10 mouse cellular contexts compared by ENCODE assay signal in genomic region chr4:134250930-134251240, GRCm38 (mm10). TPM values are rescaled to one million over a fixed set of nuclear protein-coding genes. Genes with fewer than 3 reads are reported as not detected.
DNase-seq lines count a peak whose midpoint lies in the region; ATAC-seq and TF ChIP-seq lines count a peak whose summit lies in the region.
"Had no signal": no experiment of that assay in that cellular context is flagged by ENCODE, and none has a peak within 500 bp of the region (broad histone marks: within the 10 kb centered on the region; RNA-seq: fewer than 3 reads in every experiment).

No protein-coding gene starts in this region.

- H3K4me3 ChIP-seq in heart, embryonic 12.5 days, result peak overlapping the region; percentile 54
- peak overlapping the region; percentile 78 for H3K4me3 ChIP-seq in E14TG2a.4 (replicated peaks; ENCODE audit: low read length)
- H3K4me3 ChIP-seq in forebrain, embryonic 13.5 days, result peak overlapping the region; percentile 47
- peak overlapping the region; percentile 52 for H3K4me3 ChIP-seq in liver, embryonic 13.5 days (replicated peaks)

- H3K4me1 ChIP-seq in heart, embryonic 12.5 days (replicated peaks), result peaks cover 62% of the 10 kb centered on the region
- H3K4me1 ChIP-seq in E14TG2a.4 (replicated peaks; ENCODE audit: low read depth, low read length), result peaks cover 89% of the 10 kb centered on the region
- H3K4me1 ChIP-seq in forebrain, embryonic 13.5 days, result peaks cover 55% of the 10 kb centered on the region
- peaks cover 58% of the 10 kb centered on the region for H3K4me1 ChIP-seq in liver, embryonic 13.5 days (replicated peaks)

- H3K9ac ChIP-seq in heart, embryonic 12.5 days, result peak overlapping the region; percentile 74
- H3K9ac ChIP-seq in forebrain, embryonic 13.5 days, result peak overlapping the region; percentile 60; the same call in 1 of the 2 replicates
- H3K9ac ChIP-seq in liver, embryonic 13.5 days, result no peak overlapping the region

- DNase-seq in heart, adult 9 months (ENCODE audit: low spot score in 2 of 2), result no peak
- DNase-seq in liver, embryonic 13.5 days, result no peak
- no peak for DNase-seq in ovary, adult 18-20 months (ENCODE audit: low spot score)
- DNase-seq in ovary, postnatal 36 days (ENCODE audit: low spot score), result no peak
- DNase-seq in adrenal gland, postnatal 10 days, result no peak

- H3K27ac ChIP-seq in heart, embryonic 12.5 days (ENCODE audit: poor library complexity, severe bottlenecking), result no peak overlapping the region
- H3K27ac ChIP-seq in forebrain, embryonic 13.5 days, result no peak overlapping the region
- H3K27ac ChIP-seq in liver, embryonic 13.5 days, result no peak overlapping the region

- TF ChIP-seq CTCF in E14TG2a.4 (conservative IDR thresholded peaks at IDR 0.05; ENCODE audit: low read length), result no peak

- 18% methylated on average over 10 of the region's 10 CpGs for WGBS in heart, embryonic 12.5 days
- 7% methylated on average over 10 of the region's 10 CpGs for WGBS in forebrain, embryonic 13.5 days
- 17% methylated on average over 10 of the region's 10 CpGs for WGBS in liver, embryonic 13.5 days (ENCODE audit: insufficient replicate concordance)

- no peaks in the 10 kb centered on the region for H3K9me3 ChIP-seq in heart, embryonic 12.5 days (replicated peaks)
- H3K9me3 ChIP-seq in E14TG2a.4 (ENCODE audit: low read length), result no peaks in the 10 kb centered on the region
- H3K9me3 ChIP-seq in forebrain, embryonic 13.5 days (replicated peaks), result no peaks in the 10 kb centered on the region
- H3K9me3 ChIP-seq in liver, embryonic 13.5 days (replicated peaks), result no peaks in the 10 kb centered on the region

- H3K27me3 ChIP-seq in heart, embryonic 12.5 days (replicated peaks), result peaks cover 62% of the 10 kb centered on the region
- H3K27me3 ChIP-seq in E14TG2a.4 (ENCODE audit: insufficient read depth, low read length), result peaks cover 83% of the 10 kb centered on the region
- H3K27me3 ChIP-seq in forebrain, embryonic 13.5 days, result peaks cover 99% of the 10 kb centered on the region
- peaks cover 100% of the 10 kb centered on the region for H3K27me3 ChIP-seq in liver, embryonic 13.5 days

- H3K36me3 ChIP-seq in heart, embryonic 12.5 days, result no peaks in the 10 kb centered on the region
- no peaks in the 10 kb centered on the region for H3K36me3 ChIP-seq in E14TG2a.4 (ENCODE audit: insufficient read depth, low read length)
- no peaks in the 10 kb centered on the region for H3K36me3 ChIP-seq in forebrain, embryonic 13.5 days (ENCODE audit: poor library complexity, severe bottlenecking)
- H3K36me3 ChIP-seq in liver, embryonic 13.5 days, result no peaks in the 10 kb centered on the region

- peak overlapping the region; percentile 97 for H3K4me2 ChIP-seq in heart, embryonic 12.5 days
- H3K4me2 ChIP-seq in forebrain, embryonic 13.5 days, result peak overlapping the region; percentile 76
- H3K4me2 ChIP-seq in liver, embryonic 13.5 days, result peak overlapping the region; percentile 68

- ATAC-seq in heart, embryonic 12.5 days (ENCODE audit: insufficient number of reproducible peaks, low FRiP score), result no peak
- no peak for ATAC-seq in forebrain, embryonic 13.5 days
- no peak for ATAC-seq in liver, embryonic 13.5 days (ENCODE audit: low read depth)

RNA-seq across cellular contexts. Expression of gene Grrp1, which starts 3.0 kb away (rescaled TPM):
- 4.5 TPM in 2 replicates for polyA plus RNA-seq in heart, embryonic 12.5 days (2016; fragmentation: Nextera tagmentation; extraction: Ambion mirVana)
- polyA plus RNA-seq in forebrain, embryonic 13.5 days (2015; fragmentation: Nextera tagmentation; extraction: Ambion mirVana), result 4.7 and 5.1 TPM in 2 replicates
- polyA plus RNA-seq in liver, embryonic 13.5 days (2015; fragmentation: Nextera tagmentation; extraction: Ambion mirVana), result 0.61 and 0.83 TPM in 2 replicates
- total RNA-seq in adrenal gland, postnatal 10 days (2021), result 10 to 100 TPM; 12.3 to 21.7 TPM
- total RNA-seq: CH12.LX had no signal

RNA-seq across cellular contexts. Expression of gene Gm30191, which starts 4.2 kb away (rescaled TPM):
- not detected in 2 replicates for polyA plus RNA-seq in heart, embryonic 12.5 days (2016; fragmentation: Nextera tagmentation; extraction: Ambion mirVana)
- polyA plus RNA-seq in forebrain, embryonic 13.5 days (2015; fragmentation: Nextera tagmentation; extraction: Ambion mirVana), result not detected in 2 replicates
- polyA plus RNA-seq in liver, embryonic 13.5 days (2015; fragmentation: Nextera tagmentation; extraction: Ambion mirVana), result not detected in 2 replicates
- not detected for total RNA-seq in adrenal gland, postnatal 10 days (2021)
- total RNA-seq: CH12.LX; left cerebral cortex, adult 18-20 months had no signal

RNA-seq across cellular contexts. Expression of gene Zfp593, which starts 5.5 kb away (rescaled TPM):
- polyA plus RNA-seq in heart, embryonic 12.5 days (2016; fragmentation: Nextera tagmentation; extraction: Ambion mirVana), result 11.2 and 12.3 TPM in 2 replicates
- 16.6 and 17.2 TPM in 2 replicates for polyA plus RNA-seq in forebrain, embryonic 13.5 days (2015; fragmentation: Nextera tagmentation; extraction: Ambion mirVana)
- polyA plus RNA-seq in liver, embryonic 13.5 days (2015; fragmentation: Nextera tagmentation; extraction: Ambion mirVana), result 10.6 and 11.3 TPM in 2 replicates
- 10 to 100 TPM in 1 of 2 experiments, 1 to 10 TPM in 1; 7.9 to 10.1 TPM for total RNA-seq in adrenal gland, postnatal 10 days (2021)

RNA-seq across cellular contexts. Expression of gene E130218I03Rik, which starts 7.4 kb away (rescaled TPM):
- 0.23 and 0.51 TPM in 2 replicates for polyA plus RNA-seq in heart, embryonic 12.5 days (2016; fragmentation: Nextera tagmentation; extraction: Ambion mirVana)
- polyA plus RNA-seq in forebrain, embryonic 13.5 days (2015; fragmentation: Nextera tagmentation; extraction: Ambion mirVana), result 0.65 and 0.68 TPM in 2 replicates
- 0.21 and 0.52 TPM in 2 replicates for polyA plus RNA-seq in liver, embryonic 13.5 days (2015; fragmentation: Nextera tagmentation; extraction: Ambion mirVana)
- not detected for total RNA-seq in adrenal gland, postnatal 10 days (2021)
- total RNA-seq: left cerebral cortex, adult 18-20 months had no signal

RNA-seq across cellular contexts. Expression of gene Cnksr1, which starts 12.7 kb away (rescaled TPM):
- polyA plus RNA-seq in heart, embryonic 12.5 days (2016; fragmentation: Nextera tagmentation; extraction: Ambion mirVana), result 0.61 and 1.4 TPM in 2 replicates
- polyA plus RNA-seq in forebrain, embryonic 13.5 days (2015; fragmentation: Nextera tagmentation; extraction: Ambion mirVana), result not detected in 2 replicates
- polyA plus RNA-seq in liver, embryonic 13.5 days (2015; fragmentation: Nextera tagmentation; extraction: Ambion mirVana), result 0.05 and 0.07 TPM in 2 replicates
- under 1 TPM; 0.45 to 0.51 TPM for total RNA-seq in adrenal gland, postnatal 10 days (2021)
